Mouse (Mus musculus) liver, adult 2 months (tissue): ENCODE data around the gene Olfr441. TPM values are rescaled to one million over a fixed set of nuclear protein-coding genes. Genes with fewer than 3 reads are reported as not detected.

Experiments
- DNase-seq: peaks from one replicate; pipeline ENCODE4 v3.0.0-alpha.2; 2011; ENCODE audit warnings: low read depth, low spot score; ENCODE audit errors: extremely low read depth
- H3K27ac ChIP-seq: fragments of 200-500 bp; replicated peaks from 2 replicates; pipeline ENCODE4 v1.5.1; 2012; ENCODE audit warnings: low read depth, mild to moderate bottlenecking, control low read depth, inconsistent platforms, low read length; ENCODE audit not compliant: insufficient read depth
- H3K27me3 ChIP-seq: fragments of 200-500 bp; 2 replicates; pipeline ENCODE4 v1.6.1; 2012; ENCODE audit warnings: mild to moderate bottlenecking, moderate library complexity, low read length, inconsistent platforms; ENCODE audit not compliant: control insufficient read depth, insufficient read depth
- H3K36me3 ChIP-seq: fragments of 200-500 bp; 2 replicates; pipeline ENCODE4 v1.6.1; 2012; ENCODE audit warnings: low read length, inconsistent platforms; ENCODE audit not compliant: control insufficient read depth, insufficient read depth
- H3K4me1 ChIP-seq: fragments of 200-500 bp; 2 replicates; pipeline ENCODE4 v1.6.1; 2011; ENCODE audit warnings: low read length; ENCODE audit not compliant: control insufficient read depth, insufficient read depth
- H3K4me3 ChIP-seq: fragments of 200-500 bp; 2 replicates; pipeline ENCODE4 v1.5.1; 2011; ENCODE audit warnings: low read depth, mild to moderate bottlenecking, control low read depth, low read length, moderate library complexity; ENCODE audit not compliant: insufficient read depth
- H3K79me2 ChIP-seq: fragments of 200-500 bp; 2 replicates; pipeline ENCODE4 v1.6.1; 2012; ENCODE audit warnings: inconsistent platforms, mild to moderate bottlenecking, low read length, moderate library complexity; ENCODE audit not compliant: control insufficient read depth, insufficient read depth
- H3K9ac ChIP-seq: fragments of 200-500 bp; 2 replicates; pipeline ENCODE4 v1.6.1; 2012; ENCODE audit warnings: low read depth, mild to moderate bottlenecking, control low read depth, inconsistent platforms, low read length
- CTCF ChIP-seq: fragments of 200-500 bp; IDR thresholded peaks from 2 replicates; pipeline ENCODE4 v1.5.1; 2011; ENCODE audit warnings: low read depth, low read length, control low read depth
- POLR2A ChIP-seq: fragments of 200-500 bp; IDR thresholded peaks from 2 replicates; pipeline ENCODE4 v1.6.1; 2011; ENCODE audit warnings: low read length, control low read depth; ENCODE audit not compliant: insufficient read depth; ENCODE audit errors: extremely low read depth
- WGBS: fragments of 180-500 bp; shearing (Covaris S2); methylation state at CpG from one replicate; pipeline ENCODE4 v1.1.7; 2018; 5-methylcytosine and 5-hydroxymethylcytosine counted together
- polyA plus RNA-seq: library from polyadenylated mRNA; depleted of rRNA; stranded (reverse); fragments of >200 nt; gene quantifications from 2 replicates; pipeline ENCODE4 v1.2.3, GENCODE M21; 2012; rRNA removed
- total RNA-seq: library from RNA; depleted of rRNA; stranded (reverse); fragments of >200 nt; gene quantifications from 2 replicates; pipeline ENCODE4 v1.2.3, GENCODE M21; 2014; rRNA removed

Olfr441 gene
- total and polyA plus RNA-seq, 2 experiments = not detected

GRCm38 (mm10) chr6:43167246-43167645, 61.1 kb downstream of the Olfr441 start:
- Histone ChIP-seq H3K4me1 (no peaks in the 10 kb centered on the region), H3K79me2 (no peaks in the 10 kb centered on the region), H3K36me3 (no peaks in the 10 kb centered on the region), H3K27me3 (no peaks in the 10 kb centered on the region), H3K4me3 (no peak overlapping the region), H3K27ac (no peak overlapping the region), H3K9ac (no peak overlapping the region)
- no peak for TF ChIP-seq POLR2A
- TF ChIP-seq CTCF = no peak
- 93% methylated on average over 4 of the region's 4 CpGs for WGBS
- no peak for DNase-seq

Other genes with a start within 250 kb of the Olfr441 start
- gene Olfr448, start 215.9 kb upstream of the Olfr441 start, total RNA-seq = not detected in 2 replicates
- not detected in 2 replicates for gene Olfr448, start 215.9 kb upstream of the Olfr441 start, polyA plus RNA-seq
- not detected in 2 replicates for gene Olfr447, start 197.5 kb upstream of the Olfr441 start, total RNA-seq
- not detected in 2 replicates for gene Olfr447, start 197.5 kb upstream of the Olfr441 start, polyA plus RNA-seq
- gene Olfr446, start 185.0 kb upstream of the Olfr441 start, total RNA-seq = not detected in 2 replicates
- gene Olfr446, start 185.0 kb upstream of the Olfr441 start, polyA plus RNA-seq = not detected in 2 replicates
- not detected in 2 replicates for gene Olfr444, start 157.3 kb upstream of the Olfr441 start, total RNA-seq
- gene Olfr444, start 157.3 kb upstream of the Olfr441 start, polyA plus RNA-seq = not detected in 2 replicates
- gene Olfr237-ps1, start 40.2 kb downstream of the Olfr441 start, total RNA-seq = not detected in 2 replicates
- gene Olfr237-ps1, start 40.2 kb downstream of the Olfr441 start, polyA plus RNA-seq = not detected in 2 replicates
- gene Olfr437, start 56.9 kb downstream of the Olfr441 start, total RNA-seq = not detected in 2 replicates
- gene Olfr437, start 56.9 kb downstream of the Olfr441 start, polyA plus RNA-seq = not detected in 2 replicates
- gene Olfr13, start 65.8 kb downstream of the Olfr441 start, total RNA-seq = not detected in 2 replicates
- not detected in 2 replicates for gene Olfr13, start 65.8 kb downstream of the Olfr441 start, polyA plus RNA-seq
- not detected in 2 replicates for gene Olfr435, start 90.8 kb downstream of the Olfr441 start, total RNA-seq
- not detected in 2 replicates for gene Olfr435, start 90.8 kb downstream of the Olfr441 start, polyA plus RNA-seq
- not detected in 2 replicates for gene Olfr434, start 106.7 kb downstream of the Olfr441 start, total RNA-seq
- gene Olfr434, start 106.7 kb downstream of the Olfr441 start, polyA plus RNA-seq = not detected in 2 replicates
- gene Olfr47, start 125.2 kb downstream of the Olfr441 start, total RNA-seq = not detected in 2 replicates
- not detected in 2 replicates for gene Olfr47, start 125.2 kb downstream of the Olfr441 start, polyA plus RNA-seq
- gene Arhgef5, start 159.2 kb downstream of the Olfr441 start, total RNA-seq = 10.4 and 11.9 TPM in 2 replicates
- 9.4 and 11.4 TPM in 2 replicates for gene Arhgef5, start 159.2 kb downstream of the Olfr441 start, polyA plus RNA-seq
- not detected in 2 replicates for gene Nobox, start 203.2 kb downstream of the Olfr441 start, total RNA-seq
- gene Nobox, start 203.2 kb downstream of the Olfr441 start, polyA plus RNA-seq = 0.04 TPM in 1 of 2 replicates, not detected in the other